Mouse (Mus musculus) adrenal gland, postnatal 36 days (tissue): ENCODE measurements at regions not wholly inside any gene's neighbourhood (a gene's known extent, or its start where the extent isn't known, plus 50 kb on each side); places are given as distances from the start of the nearest gene placed in this dataset.

Experiments used
- DNase-seq, 2 experiments: peaks; one replicate each; pipeline ENCODE4 v3.0.0; 2021; ENCODE audit warnings: mixed read lengths in 1 of 2

GRCm38 (mm10) chr14:76822766-76823325, 213.7 kb upstream of the Ccdc122 start:
- no peak for DNase-seq

- no peak for DNase-seq
Observed at GRCm38 (mm10) chr14:76821892-76822291, 214.7 kb upstream of the Ccdc122 start.

DNA sequence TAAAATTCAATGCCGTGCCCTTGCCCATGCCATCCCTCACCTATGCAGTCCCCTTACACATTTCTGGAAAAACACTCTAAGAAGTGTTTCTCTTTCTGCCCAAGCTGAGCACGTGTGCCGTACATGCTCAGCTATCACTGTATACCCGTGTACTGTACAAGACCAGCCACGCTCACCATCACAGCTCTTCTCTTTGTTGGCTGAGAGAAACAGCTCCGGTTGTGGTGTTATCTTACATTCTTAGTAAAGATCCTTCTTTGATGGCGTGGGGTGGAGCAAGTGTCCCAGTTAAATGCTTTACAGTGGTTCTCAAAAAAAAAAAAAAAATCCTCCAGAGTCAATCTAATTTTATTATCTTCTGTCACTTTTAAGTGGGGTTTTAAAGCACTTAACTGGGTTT, 215.1 kb upstream of the Ccdc122 start:
- no peak for DNase-seq

DNA sequence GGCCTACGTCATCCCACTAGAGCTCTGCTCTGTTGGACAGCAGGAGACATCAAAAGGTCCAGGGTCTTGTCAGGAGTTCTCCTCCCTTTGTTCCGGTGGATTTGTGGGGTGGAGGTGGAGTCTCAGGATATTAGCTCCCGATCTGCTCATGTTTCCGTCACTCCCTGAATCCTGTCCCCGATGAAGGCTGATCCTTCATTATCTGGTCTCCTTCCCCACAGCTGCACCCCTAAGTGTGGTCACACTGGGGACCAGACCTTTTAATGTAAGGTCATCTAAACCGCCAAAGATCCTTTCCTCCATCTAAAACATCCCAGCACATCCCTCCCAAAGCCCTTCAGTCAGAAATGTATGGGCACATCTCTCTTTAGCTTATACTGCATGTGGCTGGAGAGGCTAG, 215.6 kb upstream of the Ccdc122 start:
- no peak for DNase-seq

- DNase-seq = peak; percentile 65 to 85
Observed at GRCm38 (mm10) chr14:76819690-76820089, 216.9 kb upstream of the Ccdc122 start.

GRCm38 (mm10) chr14:76818256-76819010, 218.1 kb upstream of the Ccdc122 start:
- peak in 1 of 2 experiments; percentile 28 for DNase-seq

DNA sequence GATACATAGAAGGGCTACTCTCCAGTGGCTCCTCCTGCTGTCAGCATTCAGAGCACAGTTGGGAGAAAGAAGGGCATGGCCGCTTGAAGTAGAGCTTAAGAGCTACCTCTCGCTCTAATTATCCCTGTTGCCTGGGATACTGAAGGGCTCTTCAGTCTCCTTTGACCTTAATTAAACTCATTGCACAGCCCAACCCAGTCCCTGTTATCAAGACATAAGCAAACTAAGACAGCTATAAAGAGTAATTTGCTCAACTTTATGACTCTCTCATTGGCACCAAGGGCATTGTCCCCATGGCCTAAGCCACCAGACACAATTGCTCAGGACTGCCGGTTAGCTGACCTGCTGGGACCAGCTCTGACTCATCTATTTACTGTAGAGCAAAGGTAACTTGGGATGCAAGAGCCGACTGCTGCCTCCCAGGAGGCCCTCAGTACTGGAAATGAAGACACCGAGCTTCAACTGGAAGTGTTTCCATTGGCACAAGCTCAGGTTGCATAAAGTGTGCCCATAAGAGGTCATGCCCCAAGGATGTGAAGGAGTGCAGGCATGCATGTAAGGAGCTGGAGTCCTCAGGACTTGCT, 219.3 kb upstream of the Ccdc122 start:
- DNase-seq = peak; percentile 13 to 40

DNA sequence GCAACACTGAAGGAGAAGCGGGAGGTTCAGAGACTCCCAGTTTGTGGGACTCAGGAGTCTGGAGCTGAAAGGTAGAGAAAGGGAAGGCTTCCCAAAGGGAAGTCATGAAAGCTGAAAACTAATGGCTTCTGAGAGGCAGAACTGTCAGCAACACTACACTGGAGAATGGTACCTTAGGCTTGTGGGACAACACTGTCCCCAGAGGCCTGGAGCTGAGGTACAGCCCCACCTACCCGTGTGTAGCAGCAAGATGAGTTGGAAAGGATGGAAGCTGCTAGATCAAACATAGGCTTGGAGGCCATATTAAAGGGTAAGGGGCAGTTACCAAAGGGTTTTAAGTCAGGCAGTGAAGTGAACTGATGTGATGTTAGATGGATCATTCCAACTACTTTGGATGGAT, 219.9 kb upstream of the Ccdc122 start:
- DNase-seq = no peak

DNA sequence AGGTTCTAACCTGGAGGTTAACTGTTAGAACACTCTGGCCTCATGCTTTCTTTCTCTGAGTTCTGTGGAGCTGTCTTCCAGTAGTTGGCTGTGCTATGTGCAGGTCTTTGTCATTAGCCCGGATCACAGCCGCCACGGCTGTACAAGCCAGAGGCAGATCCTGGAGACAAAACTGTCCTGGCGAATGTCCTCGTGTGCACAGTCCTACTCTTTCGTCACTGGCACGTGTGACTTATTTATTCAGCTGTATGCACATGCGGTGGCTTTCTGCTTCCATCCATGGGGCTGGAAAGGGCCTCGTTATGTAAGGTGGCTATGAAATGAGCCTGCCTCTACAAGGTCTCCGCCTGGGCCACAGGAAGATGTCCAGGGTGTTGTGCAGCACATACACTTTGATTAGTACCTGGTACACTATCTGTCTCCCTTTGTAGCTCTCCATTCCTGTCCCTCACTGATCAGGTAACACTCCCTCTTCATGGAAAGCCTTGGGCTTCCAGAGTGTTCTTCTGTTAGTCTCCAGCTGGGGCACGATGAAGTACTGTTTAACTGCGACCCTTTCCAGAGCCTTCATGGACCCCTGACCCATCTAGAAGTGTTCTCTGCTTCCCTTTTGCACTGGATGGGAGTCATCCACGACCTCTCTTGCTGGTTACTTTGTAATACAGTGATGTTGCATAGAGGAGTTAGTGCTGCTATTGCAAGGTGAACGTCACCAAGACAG, 224.3 kb upstream of the Ccdc122 start:
- DNase-seq = no peak

- DNase-seq = no peak
Observed at GRCm38 (mm10) chr14:76810697-76811589, 225.6 kb upstream of the Ccdc122 start.

DNA sequence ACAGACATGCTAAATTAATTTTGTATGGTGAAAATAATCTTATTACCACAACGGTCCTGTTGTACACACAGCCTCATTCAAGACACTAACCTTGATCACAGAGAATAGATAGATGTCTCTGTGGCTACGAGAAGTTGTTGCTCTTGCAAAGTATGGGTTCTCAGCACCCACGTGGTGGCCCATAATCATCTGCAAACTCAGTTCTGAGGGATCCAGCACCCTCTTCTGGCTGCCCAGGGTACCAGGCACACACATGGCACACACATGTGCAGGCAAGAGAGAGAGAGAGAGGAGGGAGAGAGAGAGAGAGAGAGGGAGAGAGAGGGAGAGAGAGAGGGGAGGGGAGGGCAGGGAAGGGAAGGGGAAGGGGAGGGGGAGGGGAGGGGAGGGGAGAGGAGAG, 226.5 kb upstream of the Ccdc122 start:
- DNase-seq = no peak

- DNase-seq = no peak
Observed at GRCm38 (mm10) chr14:76809411-76809810, 227.2 kb upstream of the Ccdc122 start.

DNA sequence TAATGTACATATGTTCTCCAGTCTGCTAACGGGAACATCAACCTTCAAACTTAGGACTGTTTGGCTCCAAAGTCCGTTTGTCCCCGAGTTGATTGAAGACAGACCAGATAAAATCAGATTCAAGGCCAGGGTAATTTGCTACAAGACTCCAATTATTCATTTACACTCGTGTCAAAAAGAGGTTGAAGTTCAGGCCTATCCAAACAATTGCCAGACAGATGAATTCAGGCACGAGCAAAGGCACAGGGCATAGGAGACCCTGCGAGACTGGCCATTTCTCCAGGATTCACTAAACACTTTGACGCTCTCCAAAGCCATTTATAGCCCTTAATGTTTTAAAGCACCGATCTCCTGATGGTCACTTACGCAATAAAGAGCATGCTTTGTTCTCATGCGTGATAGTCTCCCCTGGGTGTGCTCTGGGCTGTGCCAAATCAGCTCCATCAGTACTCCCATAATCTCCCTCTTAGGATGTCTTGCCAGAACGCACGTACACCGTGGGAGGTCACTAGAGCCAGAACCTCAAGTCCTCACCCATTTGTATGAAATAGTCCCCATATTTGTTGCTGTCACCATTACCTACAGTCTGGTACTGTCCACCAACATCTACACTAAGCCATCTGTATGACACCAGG, 231.3 kb upstream of the Ccdc122 start:
- peak; percentile 15 to 26 for DNase-seq

- DNase-seq = no peak
Observed at GRCm38 (mm10) chr14:76804447-76805150, 232.0 kb upstream of the Ccdc122 start.

DNA sequence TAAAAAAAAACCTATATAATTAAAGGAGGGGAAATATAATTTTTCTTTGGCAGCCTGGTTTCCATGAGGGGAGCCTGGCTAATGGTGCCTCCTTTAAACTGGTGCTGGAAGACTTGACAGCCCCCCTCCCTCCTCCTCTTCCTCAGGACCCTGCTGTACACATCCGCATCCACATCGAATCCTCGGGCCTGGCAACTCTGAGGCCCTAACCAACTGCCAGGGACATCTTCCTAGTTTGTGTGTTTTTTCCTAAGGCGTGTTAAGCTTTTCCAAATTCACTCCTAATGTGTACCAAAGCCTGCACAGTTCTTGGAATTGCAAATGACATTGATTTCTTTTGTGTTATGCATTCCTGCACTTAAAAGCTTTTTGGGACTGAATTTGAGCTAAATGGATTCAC, 236.4 kb upstream of the Ccdc122 start:
- no peak for DNase-seq

GRCm38 (mm10) chr14:76799741-76800140, 236.8 kb upstream of the Ccdc122 start:
- peak in 1 of 2 experiments; percentile 28 for DNase-seq

GRCm38 (mm10) chr14:76798925-76799428, 237.6 kb upstream of the Ccdc122 start:
- no peak for DNase-seq

DNA sequence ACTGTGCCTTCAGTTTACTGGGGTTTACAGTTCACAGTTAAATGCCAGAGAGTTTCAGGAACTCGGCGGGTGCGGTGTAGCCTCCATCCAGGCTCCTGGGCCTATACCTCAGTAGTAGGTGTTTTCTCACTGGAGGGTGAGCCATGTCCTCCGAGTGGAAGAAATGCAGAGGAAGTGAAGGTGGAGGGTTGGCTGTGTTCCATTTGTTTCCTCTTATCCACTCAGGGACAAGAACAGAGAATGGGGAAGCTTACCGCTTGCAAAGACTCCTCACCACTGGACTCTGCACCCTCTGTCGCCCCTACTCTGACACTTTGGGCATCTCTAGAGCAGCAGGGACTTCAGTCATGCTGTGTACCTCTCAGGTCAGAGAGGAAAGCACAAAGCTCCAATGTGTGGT, 238.1 kb upstream of the Ccdc122 start:
- no peak for DNase-seq

DNA sequence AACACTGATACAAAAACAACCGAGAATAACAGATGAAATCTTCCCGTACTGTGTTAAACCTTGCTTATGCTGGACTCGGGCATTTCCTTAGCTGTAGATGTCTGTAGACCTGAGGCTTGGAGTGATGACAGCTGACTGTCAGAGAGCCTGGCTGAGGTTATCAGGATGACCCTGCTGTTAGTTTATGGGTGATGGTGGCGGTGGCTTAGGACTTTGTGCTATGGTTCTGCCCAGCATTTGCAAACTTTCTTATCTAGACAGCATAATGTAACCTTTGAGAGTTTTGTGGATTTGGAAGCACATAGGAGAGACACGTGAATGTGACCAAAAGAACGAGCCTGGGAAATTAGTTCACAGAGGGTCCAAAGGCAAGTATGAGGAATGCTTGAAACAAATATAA, 239.1 kb upstream of the Ccdc122 start:
- no peak for DNase-seq

- DNase-seq = no peak
Observed at GRCm38 (mm10) chr14:76791811-76792571, 235.3 kb upstream of the Serp2 start.
